Mouse (Mus musculus) intestine, embryonic 16.5 days (tissue): ENCODE measurements around the gene Flrt3. TPM values are rescaled to one million over a fixed set of nuclear protein-coding genes. Genes with fewer than 3 reads are reported as not detected.

Experiments used
- ATAC-seq: fragments of 200-750 bp; cut with Nextera tagmentation; 2 replicates; pipeline ENCODE4 v1.8.0; 2017; ENCODE audit warnings: moderate TSS enrichment, moderate library complexity
- H3K27ac ChIP-seq: fragments of 300-500 bp; sonication (generic); 2 replicates; pipeline ENCODE4 v1.5.1; 2014; ENCODE audit warnings: mild to moderate bottlenecking, low read length
- H3K27me3 ChIP-seq: fragments of 300-500 bp; sonication (generic); replicated peaks from 2 replicates; pipeline ENCODE4 v1.6.1; 2014; ENCODE audit warnings: low read length, control low read depth, mixed read lengths; ENCODE audit not compliant: control insufficient read depth, insufficient read depth
- H3K36me3 ChIP-seq: fragments of 300-500 bp; sonication (generic); 2 replicates; pipeline ENCODE4 v1.6.1; 2014; ENCODE audit warnings: low read length, control low read depth; ENCODE audit not compliant: control insufficient read depth, insufficient read depth
- H3K4me1 ChIP-seq: fragments of 300-500 bp; sonication (generic); 2 replicates; pipeline ENCODE4 v1.6.1; 2014; ENCODE audit warnings: low read length, control low read depth, mixed read lengths; ENCODE audit not compliant: control insufficient read depth, insufficient read depth
- H3K4me2 ChIP-seq: fragments of 300-500 bp; sonication (generic); 2 replicates; pipeline ENCODE4 v1.6.1; 2014; ENCODE audit warnings: low read depth, low read length, control low read depth
- H3K4me3 ChIP-seq: fragments of 300-500 bp; sonication (generic); 2 replicates; pipeline ENCODE4 v1.5.1; 2014; ENCODE audit warnings: mild to moderate bottlenecking, low read length
- H3K9ac ChIP-seq: fragments of 300-500 bp; sonication (generic); 2 replicates; pipeline ENCODE4 v1.6.1; 2014; ENCODE audit warnings: low read depth, low read length
- H3K9me3 ChIP-seq: fragments of 300-500 bp; sonication (generic); 2 replicates; pipeline ENCODE4 v1.6.1; 2016; ENCODE audit warnings: low read length, control low read depth; ENCODE audit not compliant: control insufficient read depth
- WGBS: fragments of 180-500 bp; shearing (Covaris S2); extraction: QIAGEN DNeasy Blood & Tissue Kit; methylation state at CpG from one replicate; pipeline ENCODE4 v1.1.7; 2014; 5-methylcytosine and 5-hydroxymethylcytosine counted together
- polyA plus RNA-seq: library from polyadenylated mRNA; unstranded; fragments of >200 nt; fragmentation: Nextera tagmentation; extraction: Ambion mirVana; gene quantifications from 2 replicates; pipeline ENCODE4 v1.2.1, GENCODE M21; 2015

Flrt3 gene
- polyA plus RNA-seq = 30.1 and 30.4 TPM in 2 replicates

- WGBS = under 1% methylated on average over 26 of the region's 26 CpGs
- peak; percentile 99 for ATAC-seq
- Histone ChIP-seq H3K36me3 (no peaks in the 10 kb centered on the region), H3K4me1 (peaks cover 7% of the 10 kb centered on the region), H3K9ac (peak within 1 kb of the TSS; percentile 69), H3K4me3 (peak within 1 kb of the TSS; percentile 65), H3K27ac (peak within 1 kb of the TSS; percentile 86), H3K9me3 (no peaks in the 10 kb centered on the region), H3K4me2 (peak within 1 kb of the TSS; percentile 63), H3K27me3 (no peaks in the 10 kb centered on the region)
Observed at GRCm38 (mm10) chr2:140670963-140671702, at the start of gene Flrt3. Gene Flrt3, minus strand, starts transcription at chr2:140671469.

- H3K4me3 ChIP-seq = no peak overlapping the region
- no peaks in the 10 kb centered on the region for H3K27me3 ChIP-seq
- H3K36me3 ChIP-seq = no peaks in the 10 kb centered on the region
- no peaks in the 10 kb centered on the region for H3K9me3 ChIP-seq
- no peak overlapping the region for H3K9ac ChIP-seq
- no peak overlapping the region for H3K27ac ChIP-seq
- ATAC-seq = no peak
- WGBS = 75% methylated on average over 9 of the region's 9 CpGs
- no peaks in the 10 kb centered on the region for H3K4me1 ChIP-seq
- no peak overlapping the region for H3K4me2 ChIP-seq
Observed at GRCm38 (mm10) chr2:140717407-140717806, 46.1 kb upstream of the Flrt3 start.

GRCm38 (mm10) chr2:140715822-140716221, 44.6 kb upstream of the Flrt3 start:
- Histone ChIP-seq H3K4me2 (no peak overlapping the region), H3K27ac (no peak overlapping the region), H3K4me3 (no peak overlapping the region), H3K27me3 (no peaks in the 10 kb centered on the region), H3K4me1 (no peaks in the 10 kb centered on the region), H3K9me3 (no peaks in the 10 kb centered on the region), H3K36me3 (no peaks in the 10 kb centered on the region), H3K9ac (no peak overlapping the region)
- ATAC-seq = peak; percentile 94
- WGBS = 66% methylated on average over 4 of the region's 4 CpGs

GRCm38 (mm10) chr2:140707550-140707949, 36.3 kb upstream of the Flrt3 start:
- 59% methylated on average over 5 of the region's 5 CpGs for WGBS
- H3K4me1 ChIP-seq = no peaks in the 10 kb centered on the region
- no peaks in the 10 kb centered on the region for H3K27me3 ChIP-seq
- no peaks in the 10 kb centered on the region for H3K9me3 ChIP-seq
- H3K4me2 ChIP-seq = no peak overlapping the region
- ATAC-seq = peak; percentile 91
- H3K9ac ChIP-seq = no peak overlapping the region
- H3K27ac ChIP-seq = no peak overlapping the region
- H3K36me3 ChIP-seq = no peaks in the 10 kb centered on the region
- H3K4me3 ChIP-seq = no peak overlapping the region

GRCm38 (mm10) chr2:140705278-140705677, 34.0 kb upstream of the Flrt3 start:
- Histone ChIP-seq H3K4me2 (no peak overlapping the region), H3K27ac (no peak overlapping the region), H3K9ac (no peak overlapping the region), H3K9me3 (no peaks in the 10 kb centered on the region), H3K4me3 (no peak overlapping the region), H3K27me3 (no peaks in the 10 kb centered on the region), H3K4me1 (no peaks in the 10 kb centered on the region), H3K36me3 (no peaks in the 10 kb centered on the region)
- ATAC-seq = no peak
- WGBS = 32% methylated on average over 2 of the region's 2 CpGs

- Histone ChIP-seq H3K4me2 (no peak overlapping the region), H3K27ac (no peak overlapping the region), H3K36me3 (no peaks in the 10 kb centered on the region), H3K27me3 (no peaks in the 10 kb centered on the region), H3K4me1 (no peaks in the 10 kb centered on the region), H3K9me3 (no peaks in the 10 kb centered on the region), H3K9ac (no peak overlapping the region), H3K4me3 (no peak overlapping the region)
- WGBS = 43% methylated on average over 3 of the region's 3 CpGs
- no peak for ATAC-seq
Observed at GRCm38 (mm10) chr2:140704146-140704545, 32.9 kb upstream of the Flrt3 start.

- Histone ChIP-seq H3K9ac (no peak overlapping the region), H3K27me3 (no peaks in the 10 kb centered on the region), H3K27ac (no peak overlapping the region), H3K36me3 (no peaks in the 10 kb centered on the region), H3K4me2 (no peak overlapping the region), H3K4me1 (no peaks in the 10 kb centered on the region), H3K4me3 (no peak overlapping the region), H3K9me3 (no peaks in the 10 kb centered on the region)
- WGBS = 69% methylated on average over 4 of the region's 4 CpGs
- ATAC-seq = no peak
Observed at GRCm38 (mm10) chr2:140703377-140703776, 32.1 kb upstream of the Flrt3 start.

- Histone ChIP-seq H3K36me3 (no peaks in the 10 kb centered on the region), H3K27ac (no peak overlapping the region), H3K4me1 (no peaks in the 10 kb centered on the region), H3K4me2 (no peak overlapping the region), H3K27me3 (no peaks in the 10 kb centered on the region), H3K4me3 (no peak overlapping the region), H3K9me3 (no peaks in the 10 kb centered on the region), H3K9ac (no peak overlapping the region)
- ATAC-seq = no peak
- 58% methylated on average over 3 of the region's 3 CpGs for WGBS
Observed at GRCm38 (mm10) chr2:140698585-140698984, 27.3 kb upstream of the Flrt3 start.

- no peaks in the 10 kb centered on the region for H3K4me1 ChIP-seq
- no peak overlapping the region for H3K4me2 ChIP-seq
- WGBS = 65% methylated on average over 5 of the region's 5 CpGs
- H3K27ac ChIP-seq = no peak overlapping the region
- no peaks in the 10 kb centered on the region for H3K36me3 ChIP-seq
- H3K9ac ChIP-seq = no peak overlapping the region
- ATAC-seq = peak; percentile 95
- H3K27me3 ChIP-seq = no peaks in the 10 kb centered on the region
- H3K4me3 ChIP-seq = no peak overlapping the region
- no peaks in the 10 kb centered on the region for H3K9me3 ChIP-seq
Observed at GRCm38 (mm10) chr2:140693845-140694244, 22.6 kb upstream of the Flrt3 start.

- H3K36me3 ChIP-seq = no peaks in the 10 kb centered on the region
- ATAC-seq = 0 out of 2 replicates have a peak, but pooled peaks have one; percentile 34
- no peak overlapping the region for H3K4me2 ChIP-seq
- WGBS = 42% methylated on average over 4 of the region's 4 CpGs
- H3K4me3 ChIP-seq = no peak overlapping the region
- H3K27me3 ChIP-seq = no peaks in the 10 kb centered on the region
- H3K27ac ChIP-seq = no peak overlapping the region
- H3K9ac ChIP-seq = no peak overlapping the region
- no peaks in the 10 kb centered on the region for H3K9me3 ChIP-seq
- H3K4me1 ChIP-seq = no peaks in the 10 kb centered on the region
Observed at GRCm38 (mm10) chr2:140692461-140692860, 21.2 kb upstream of the Flrt3 start.
